Mouse (Mus musculus) heart, postnatal 0 days (tissue): ENCODE measurements around the gene Cnot3.

Experiments used
- CTCF ChIP-seq: IDR thresholded peaks from 2 replicates; pipeline ENCODE4 v1.5.1; 2016; ENCODE audit warnings: antibody characterized with exemption, control low read depth, low read depth
- EP300 ChIP-seq: IDR thresholded peaks from 2 replicates; pipeline ENCODE4 v1.6.1; 2016; ENCODE audit warnings: antibody characterized with exemption, low read depth

DNA sequence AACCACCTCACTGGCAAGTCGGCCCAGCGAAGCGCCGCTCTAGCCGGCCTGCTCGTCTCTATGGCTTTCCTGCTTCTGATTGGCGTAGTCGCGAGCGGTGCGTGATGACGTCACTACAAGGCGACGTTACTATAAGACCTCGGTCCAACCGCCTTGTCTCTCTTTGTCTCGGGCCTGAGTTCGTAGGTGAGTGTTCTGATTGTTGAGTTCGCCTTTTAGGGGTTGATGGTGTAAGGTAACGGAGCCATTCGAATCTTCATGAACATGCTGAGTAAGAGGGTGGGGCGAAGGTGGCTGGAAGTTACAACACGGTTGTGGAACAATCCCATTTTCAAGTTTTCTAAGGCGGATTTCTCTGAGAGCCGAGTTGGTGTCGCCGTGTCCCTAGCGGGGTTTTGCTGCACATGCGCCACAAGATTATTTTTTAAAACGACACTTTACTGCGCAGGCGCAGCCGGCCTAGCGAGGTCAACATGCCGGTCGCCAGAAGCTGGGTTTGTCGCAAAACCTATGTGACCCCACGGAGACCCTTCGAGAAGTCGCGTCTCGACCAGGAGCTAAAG, 58.9 kb downstream of the Cnot3 start, which contains the start of gene Rps9:
- TF ChIP-seq CTCF (no peak; the same call in 1 of the 2 replicates), EP300 (0 out of 2 replicates have a peak, but pooled peaks have one; percentile 62)
